Mouse (Mus musculus) bone marrow, adult 2 months (tissue): ENCODE measurements around the gene Krtap19-4.

Experiments used
- CTCF ChIP-seq: fragments of 200-500 bp; IDR thresholded peaks from 2 replicates; pipeline ENCODE4 v1.5.1; 2011; ENCODE audit warnings: low read length, control low read depth; ENCODE audit not compliant: control insufficient read depth, insufficient read depth
- POLR2A ChIP-seq: fragments of 200-500 bp; IDR thresholded peaks from 2 replicates; pipeline ENCODE4 v1.6.1; 2011; ENCODE audit warnings: low read depth, mild to moderate bottlenecking, control low read depth, low read length, borderline replicate concordance; ENCODE audit not compliant: control insufficient read depth

DNA sequence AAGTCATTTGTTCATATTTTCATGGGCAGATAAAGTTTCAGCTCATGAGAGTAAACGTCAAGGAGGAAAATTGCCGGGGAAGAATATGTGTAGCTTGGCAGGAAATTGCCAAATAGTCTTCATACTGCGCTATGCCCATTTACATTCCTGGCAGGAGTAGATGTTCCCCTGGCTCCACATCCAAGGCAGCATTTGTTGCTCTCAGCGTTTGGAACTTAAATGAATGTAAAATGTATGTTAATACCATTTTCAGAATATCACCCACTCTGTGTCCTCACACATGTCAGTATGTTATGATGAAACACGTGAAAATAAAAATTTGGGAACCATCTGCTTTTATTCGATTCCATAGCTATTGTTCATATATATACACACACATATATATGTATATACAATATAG is 2.0 kb upstream of the Krtap19-4 start:
- TF ChIP-seq CTCF (no peak), POLR2A (no peak)
